Mouse (Mus musculus) T-helper 2 cell (primary cell): ENCODE measurements at regions not wholly inside any gene's neighbourhood (a gene's known extent, or its start where the extent isn't known, plus 50 kb on each side); places are given as distances from the start of the nearest gene placed in this dataset.

Experiments
- in situ Hi-C: fragments of 300-600 bp; cut with MboI, MseI; formaldehyde crosslinking; loops from one replicate; pipeline ENCODE4 v1.15.1; 2025; ENCODE audit warnings: high pct_unique_total_duplicates

GRCm38 (mm10) chr3:22995833-22996232 is 919.4 kb downstream of the Tbl1xr1 start:
- in situ Hi-C loops = no loop called here

- in situ Hi-C loops = no loop called here
These were observed 924.6 kb downstream of the Tbl1xr1 start for GRCm38 (mm10) chr3:23001071-23001470.

- in situ Hi-C loops = no loop called here
These were observed 955.6 kb downstream of the Tbl1xr1 start for GRCm38 (mm10) chr3:23032064-23032463.

DNA sequence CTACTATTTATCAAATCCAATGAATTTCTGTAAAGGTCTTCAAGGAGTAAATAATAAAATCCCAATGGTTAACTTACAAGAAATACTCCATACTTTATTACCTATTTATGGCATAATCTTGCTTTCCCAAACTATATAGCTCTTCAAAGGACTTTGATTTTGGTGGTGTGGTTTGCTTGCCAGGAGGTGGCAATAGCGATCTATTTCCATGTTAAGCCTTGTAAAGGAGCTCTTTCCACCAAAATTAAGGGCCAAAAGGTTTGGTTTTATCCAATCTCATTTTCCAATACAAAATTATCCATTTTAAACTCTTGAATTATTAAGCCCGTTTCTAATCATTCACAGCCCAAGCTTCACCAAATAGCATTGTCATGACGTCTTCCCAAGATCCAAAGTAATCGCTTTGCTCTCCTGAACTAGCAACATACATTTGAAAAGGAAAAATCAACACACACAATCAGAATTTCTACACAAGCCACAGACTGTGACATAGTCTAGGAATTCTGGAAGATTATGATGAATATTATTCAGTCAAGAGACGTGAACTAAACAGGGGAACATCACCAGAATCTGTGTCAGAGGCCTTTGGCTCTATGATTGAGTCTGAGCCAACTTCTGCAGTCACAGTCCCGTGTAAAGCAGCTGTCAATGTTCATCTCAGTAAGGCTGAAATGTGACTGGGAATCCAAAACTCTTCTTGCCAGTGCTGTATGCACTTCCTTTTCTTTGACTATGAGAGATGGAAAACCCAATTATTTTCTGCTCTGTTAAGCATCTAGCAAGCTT is 986.9 kb downstream of the Tbl1xr1 start:
- in situ Hi-C loops = no loop called here

GRCm38 (mm10) chr3:23071486-23071885 is 995.0 kb downstream of the Tbl1xr1 start:
- in situ Hi-C loops = no loop called here
